Mouse (Mus musculus) urinary bladder, postnatal 36 days (tissue): ENCODE results near the gene Krt33b.

Experiments
- DNase-seq, 2 experiments: peaks; one replicate each; pipeline ENCODE4 v3.0.0; 2022; ENCODE audit warnings: low spot score in 2 of 2, mixed read lengths in 1 of 2

The Krt33b gene

DNA sequence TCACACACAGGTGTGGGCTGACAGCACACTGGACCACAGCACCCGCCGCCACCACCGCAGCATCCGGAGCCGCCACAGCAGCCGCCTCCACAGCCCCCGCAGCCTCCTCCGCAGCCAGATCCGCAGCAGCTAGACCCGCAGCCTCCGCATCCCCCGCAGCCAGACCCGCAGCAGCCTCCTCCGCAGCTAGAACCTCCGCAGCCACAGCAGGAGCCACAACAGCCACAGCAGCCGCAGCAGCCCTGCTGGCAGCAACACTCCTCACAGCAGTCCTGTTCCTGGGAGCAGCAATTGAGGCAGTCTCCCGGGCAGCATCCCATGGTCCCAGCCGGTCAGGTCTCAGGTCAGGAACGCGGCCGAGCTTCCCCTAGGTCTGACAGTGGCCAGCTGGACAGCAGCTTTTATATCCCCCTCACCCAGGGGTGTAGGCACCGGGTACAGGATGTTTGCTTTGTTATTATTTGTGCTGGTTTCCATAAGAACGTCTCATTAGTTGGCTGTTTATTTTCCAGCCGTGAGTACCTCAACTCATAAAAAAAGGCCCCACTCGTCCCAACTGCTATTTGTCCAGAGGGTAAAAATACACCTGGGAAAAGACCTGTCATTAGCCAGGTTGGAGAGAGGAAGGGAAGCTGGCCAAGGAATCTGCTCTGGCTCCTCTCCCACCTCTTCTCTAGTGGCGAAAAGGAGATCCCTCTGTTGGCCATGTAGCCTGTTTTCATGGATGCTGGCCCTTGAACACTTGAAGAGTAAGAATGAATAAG, 35.9 kb downstream of the Krt33b start, which contains the start of gene Krtap17-1:
TSS of gene Krtap17-1 (minus strand) at position 375 of the 764 bp plus-strand sequence.
- DNase-seq = no peak

DNA sequence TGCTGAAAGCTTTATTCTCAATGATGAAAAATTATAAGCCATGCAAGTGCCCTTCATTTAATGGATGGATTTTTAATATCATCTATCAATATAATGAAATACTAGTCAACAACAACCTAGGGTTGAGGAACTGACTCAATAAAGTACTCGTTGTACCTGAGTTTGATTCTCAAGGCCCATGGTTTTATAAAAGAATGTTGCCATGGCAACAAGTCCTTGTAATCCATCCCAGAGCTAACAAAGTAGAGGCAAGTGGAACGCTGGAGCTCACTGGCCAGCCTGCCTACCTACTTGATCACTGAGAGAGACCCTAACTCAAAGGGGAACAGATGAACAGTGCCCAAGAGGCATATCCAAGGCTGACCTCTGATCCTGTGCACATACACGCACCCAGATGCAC, 39.1 kb downstream of the Krt33b start:
- DNase-seq = no peak

- no peak for DNase-seq
These were observed 39.7 kb downstream of the Krt33b start for GRCm38 (mm10) chr11:99989881-99990405.

DNA sequence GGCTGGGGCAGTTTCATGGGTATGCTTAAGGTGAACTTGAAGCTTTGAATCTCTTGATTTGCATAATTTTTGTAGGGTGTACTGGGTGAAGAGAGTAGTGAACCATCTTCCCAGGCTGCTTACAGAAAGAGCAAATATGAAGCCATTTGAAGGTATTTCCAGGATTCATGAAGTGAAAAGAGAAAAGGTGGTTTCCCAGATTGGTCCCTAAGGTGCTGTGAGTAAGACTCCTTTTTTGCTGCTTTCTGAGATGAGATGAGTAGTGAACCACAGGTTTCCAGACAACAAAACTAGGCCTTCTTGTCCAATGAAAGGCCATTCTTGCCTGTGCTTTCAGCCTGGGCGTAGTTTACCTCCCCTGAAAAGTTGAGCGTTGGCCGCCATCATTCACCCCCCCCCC, 41.1 kb downstream of the Krt33b start:
- DNase-seq = no peak

- DNase-seq = no peak
These were observed 43.5 kb downstream of the Krt33b start, which contains the start of gene Krtap16-1 for GRCm38 (mm10) chr11:99986180-99986647. Gene Krtap16-1 (minus strand): TSS chr11:99986597.

DNA sequence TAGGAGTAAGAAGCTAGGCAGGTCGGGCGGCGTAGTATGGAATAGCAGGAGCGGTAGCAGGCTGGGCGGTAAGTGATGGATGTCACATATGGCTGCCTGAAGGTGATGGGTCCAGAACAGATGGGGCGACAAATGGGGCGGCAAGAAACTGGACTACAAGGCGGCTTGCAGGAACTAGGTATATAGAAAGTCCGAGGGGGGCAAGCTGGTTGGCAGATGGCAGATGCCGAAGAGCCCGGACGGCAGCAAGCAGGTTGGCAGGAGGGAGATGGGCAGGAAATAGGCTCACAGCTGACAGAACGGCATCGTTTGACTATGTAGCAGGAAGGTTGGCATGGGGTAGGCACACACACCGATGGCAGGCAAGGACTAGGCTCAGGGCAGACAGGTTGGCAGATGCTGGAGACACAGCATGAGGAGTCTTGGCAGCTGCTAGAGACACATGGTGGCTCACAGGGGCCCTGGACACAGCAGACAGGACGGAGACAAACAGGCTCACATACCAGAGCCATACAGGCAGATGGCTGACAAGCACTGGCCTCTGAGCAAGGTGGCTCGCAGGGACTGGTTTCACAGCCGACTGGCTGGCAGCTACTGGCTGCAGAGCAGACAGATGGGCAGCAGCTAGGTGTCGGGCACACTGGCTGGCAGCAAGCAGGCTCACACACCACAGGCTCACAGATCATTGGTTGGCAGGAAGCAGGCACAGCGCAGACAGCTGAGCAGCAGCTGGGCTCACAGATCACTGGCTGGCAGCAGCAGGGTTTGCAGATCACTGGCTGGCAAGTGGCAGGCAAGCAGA, 44.2 kb downstream of the Krt33b start:
- DNase-seq = no peak

DNA sequence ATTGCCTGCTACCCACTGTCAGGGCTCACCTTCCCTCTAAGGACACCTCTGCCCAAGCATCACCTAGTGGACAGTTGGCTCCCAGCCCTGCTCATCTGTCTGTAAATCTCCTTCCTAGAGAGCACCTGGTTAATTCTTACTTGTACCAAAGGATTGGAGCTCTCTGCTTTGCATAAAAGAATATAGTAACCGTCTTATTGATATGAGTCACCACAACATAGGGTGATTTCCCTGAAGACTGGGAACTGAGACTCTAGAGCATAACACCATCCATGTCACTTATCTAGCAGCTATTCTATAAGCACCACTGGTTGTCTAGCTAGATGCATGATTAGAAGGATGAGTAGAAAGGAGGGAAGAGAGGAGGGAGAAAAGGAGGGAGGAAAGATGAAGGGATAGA, 46.2 kb downstream of the Krt33b start:
- no peak for DNase-seq

- DNase-seq = no peak
These were observed 46.9 kb downstream of the Krt33b start for GRCm38 (mm10) chr11:99982731-99983130.

- DNase-seq = no peak
These were observed 50.7 kb downstream of the Krt33b start, which contains the start of gene Krtap29-1 for GRCm38 (mm10) chr11:99978953-99979352. Gene Krtap29-1 (minus strand): TSS chr11:99979053.
